Mouse (Mus musculus) c-Kit-positive CD71-positive TER-119-negative erythroid progenitor cells, embryonic 14.5 days (primary cell): ENCODE data around the gene Mlycd.
"Not testable (repeated sequence)": the region's sequence is repeated elsewhere in the genome, so short reads cannot be mapped to it uniquely, and the experiment has no call there.

ENCODE experiments used
- DNase-seq: peaks from one replicate; pipeline ENCODE4 v3.0.0-alpha.2; 2013; ENCODE audit warnings: low read depth

Mlycd gene

DNA sequence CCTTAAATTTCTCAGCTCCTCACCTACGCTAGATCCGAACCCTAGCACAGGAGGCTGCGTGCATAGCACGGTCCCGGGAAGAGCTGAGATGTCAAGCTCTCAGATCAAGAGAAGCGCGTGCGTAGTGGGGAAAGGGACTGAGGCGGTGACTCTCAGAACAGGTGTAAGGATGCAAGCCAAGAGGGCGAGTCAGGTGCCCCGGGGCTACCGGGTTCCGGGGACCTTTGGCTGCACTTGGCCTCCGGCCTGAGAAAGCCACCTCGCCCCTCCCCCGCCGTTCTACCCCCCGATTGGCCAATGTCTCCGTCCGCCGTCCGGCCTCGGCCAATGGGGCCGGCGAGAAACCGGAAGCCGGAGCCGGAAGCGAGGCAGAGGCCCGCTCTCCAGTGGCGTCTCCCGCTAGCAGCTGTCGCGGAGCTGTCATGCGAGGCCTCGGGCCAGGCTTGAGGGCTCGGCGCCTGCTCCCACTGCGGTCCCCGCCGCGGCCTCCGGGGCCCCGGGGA lies at the start of gene Mlycd:
Gene Mlycd, plus strand, starts transcription at position 355 of the 503 bp plus-strand sequence.
- peak; percentile 74 for DNase-seq

DNA sequence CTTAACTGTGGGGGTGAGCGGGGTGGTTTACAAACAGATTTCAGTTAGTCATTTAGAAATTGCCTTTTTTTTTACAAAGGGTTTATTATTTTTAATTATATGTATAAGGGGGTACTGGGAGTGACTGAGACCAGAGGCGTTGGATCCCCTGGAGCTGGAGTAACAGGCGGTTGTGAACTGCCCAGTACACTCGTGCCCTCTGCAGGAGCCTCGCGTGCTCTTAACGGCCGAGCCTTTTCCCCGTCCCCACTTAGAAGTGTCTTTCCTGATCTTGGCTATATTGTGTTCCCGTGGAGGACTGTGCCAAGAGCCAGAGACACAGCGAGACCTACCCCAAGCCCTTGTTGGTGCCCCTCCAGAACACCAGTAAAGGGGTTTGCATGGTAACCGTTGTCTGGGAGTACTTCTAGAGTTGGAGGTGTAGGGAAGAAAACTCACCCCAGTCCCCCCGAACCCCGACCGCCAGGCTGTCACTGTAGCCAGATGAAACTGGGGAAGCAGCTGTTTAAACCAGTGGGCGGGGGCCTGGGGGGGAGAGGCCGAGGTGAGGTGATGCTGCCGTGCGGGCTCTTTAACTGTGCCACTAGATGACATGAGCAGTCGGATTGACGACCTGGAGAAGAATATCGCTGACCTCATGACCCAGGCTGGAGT lies 49.5 kb upstream of the Mlycd start:
- no peak for DNase-seq

DNA sequence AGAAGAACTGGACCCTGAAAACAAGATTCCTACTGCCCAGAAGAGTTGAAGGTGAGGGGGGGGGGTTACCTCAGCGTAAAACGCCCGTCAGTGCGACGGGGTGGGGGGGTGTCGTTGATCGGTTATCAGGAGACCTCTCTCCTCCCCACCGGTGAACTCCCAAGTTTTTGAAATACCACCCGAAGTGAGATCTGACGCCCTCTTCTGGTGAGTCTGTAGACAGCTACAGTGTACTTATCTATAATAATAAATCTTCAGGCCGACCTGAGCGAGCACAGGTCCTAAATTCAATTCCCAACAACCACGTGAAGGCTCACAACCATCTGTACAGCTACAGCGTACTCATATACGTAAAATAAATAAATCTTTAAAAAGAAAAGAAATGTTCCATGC lies 49.0 kb upstream of the Mlycd start:
- DNase-seq = no peak

DNA sequence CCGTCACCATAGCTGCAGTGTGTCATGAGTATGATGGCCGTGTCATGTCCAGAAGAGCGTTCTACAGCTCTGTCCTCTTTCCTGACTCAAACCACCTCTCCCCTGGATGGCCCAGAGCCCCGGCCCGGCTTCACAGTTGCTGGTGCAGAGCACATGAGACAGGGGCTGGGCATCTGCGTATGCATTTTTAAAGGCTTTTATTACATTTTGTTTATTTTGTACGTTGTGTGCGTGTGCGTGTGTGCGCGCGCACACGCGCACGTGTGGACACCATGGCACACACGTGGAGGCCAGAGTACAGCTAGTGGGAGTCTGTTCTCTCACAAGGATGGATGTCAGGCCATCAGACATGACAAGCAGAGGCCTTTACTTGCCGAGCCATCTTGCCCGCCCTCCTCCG lies 43.0 kb upstream of the Mlycd start:
- DNase-seq = no peak

DNA sequence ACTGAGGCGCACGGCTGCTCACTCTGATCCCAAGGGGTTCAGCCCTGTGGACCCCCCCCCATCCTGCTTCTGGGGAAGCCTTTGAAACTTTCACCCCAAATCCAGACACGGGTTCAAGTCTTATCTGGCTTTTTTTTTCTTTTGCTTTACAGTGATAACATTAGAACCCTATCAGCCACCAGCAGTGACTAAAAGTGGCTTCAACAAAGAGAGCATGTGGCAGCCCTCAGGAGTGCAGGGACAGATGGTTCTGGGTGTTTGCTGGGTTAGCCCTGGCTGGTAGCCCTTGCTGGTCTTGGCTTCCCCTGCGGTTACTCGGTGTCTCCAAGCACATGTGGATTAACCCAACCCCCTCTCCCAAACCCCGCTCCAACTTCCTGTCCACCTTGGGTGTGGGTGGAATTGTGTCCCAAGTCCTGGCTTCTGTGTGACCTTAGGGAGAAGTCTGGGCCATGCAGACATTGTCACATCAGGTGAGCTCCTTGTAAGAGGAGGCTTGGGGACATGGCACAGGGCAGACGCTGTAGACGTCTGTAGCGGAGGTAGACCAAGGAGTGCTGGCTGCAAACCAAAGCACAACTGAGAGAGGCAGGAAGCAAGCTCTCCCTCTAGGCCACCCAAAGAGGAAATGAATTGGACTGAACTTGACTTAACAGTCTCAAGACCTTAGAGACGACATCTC lies 41.6 kb upstream of the Mlycd start:
- DNase-seq = no peak

DNA sequence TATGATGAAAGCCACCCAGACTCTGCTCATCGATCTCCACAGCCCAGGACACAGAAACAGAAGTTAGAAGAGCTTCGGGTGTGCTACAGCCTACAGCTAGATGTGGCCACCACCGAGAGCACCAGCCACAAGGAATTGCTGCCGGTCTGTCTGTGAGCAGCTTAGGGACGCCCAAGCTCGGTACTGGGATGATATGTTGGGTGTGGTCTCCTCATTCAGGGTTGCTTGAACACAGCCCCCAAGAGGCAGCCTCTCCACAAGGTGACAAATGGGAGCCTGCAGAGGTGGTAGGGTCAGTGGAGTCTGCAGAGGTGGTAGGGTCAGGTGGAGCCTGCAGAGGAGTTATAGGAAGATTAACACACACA lies 41.0 kb upstream of the Mlycd start:
- no peak for DNase-seq

DNA sequence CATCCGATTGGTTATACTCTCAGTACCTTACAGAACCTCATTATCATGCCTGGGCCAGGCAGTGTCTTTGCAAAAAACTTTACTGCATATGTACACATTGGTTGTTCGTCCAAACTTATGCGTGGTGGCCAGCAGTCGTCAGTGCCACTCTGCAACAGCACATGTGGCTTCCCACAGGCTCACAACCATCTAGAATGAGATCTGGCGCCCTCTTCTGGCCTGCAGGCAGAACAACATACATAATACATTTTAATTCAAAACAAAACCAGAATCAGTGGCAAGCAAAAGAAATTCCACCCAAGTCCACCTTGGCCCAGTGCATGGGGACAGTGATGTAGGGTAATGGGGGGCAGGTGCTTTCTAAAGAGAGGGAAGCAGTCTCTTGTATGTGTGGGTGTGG lies 38.0 kb upstream of the Mlycd start:
- not testable (repeated sequence) for DNase-seq

DNA sequence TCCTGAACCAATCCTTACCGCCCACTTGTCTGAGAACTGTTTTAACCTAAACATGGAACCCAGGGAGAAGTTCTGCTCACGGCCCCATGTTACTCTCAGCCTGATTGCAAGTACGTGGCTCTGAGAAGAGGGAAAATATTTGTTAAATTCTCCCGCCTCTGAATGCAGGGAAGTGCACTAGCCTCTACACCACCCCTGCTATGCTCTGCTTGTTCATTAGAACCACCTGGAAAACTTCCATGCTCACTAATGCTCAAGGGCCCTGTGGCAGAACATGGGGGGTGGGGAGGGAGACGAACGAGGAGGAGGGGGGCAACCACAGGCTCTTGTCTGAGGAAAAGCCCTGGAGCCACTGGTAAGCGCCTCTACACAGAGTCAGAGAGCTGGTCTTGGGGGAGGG lies 36.5 kb upstream of the Mlycd start:
- DNase-seq = no peak

DNA sequence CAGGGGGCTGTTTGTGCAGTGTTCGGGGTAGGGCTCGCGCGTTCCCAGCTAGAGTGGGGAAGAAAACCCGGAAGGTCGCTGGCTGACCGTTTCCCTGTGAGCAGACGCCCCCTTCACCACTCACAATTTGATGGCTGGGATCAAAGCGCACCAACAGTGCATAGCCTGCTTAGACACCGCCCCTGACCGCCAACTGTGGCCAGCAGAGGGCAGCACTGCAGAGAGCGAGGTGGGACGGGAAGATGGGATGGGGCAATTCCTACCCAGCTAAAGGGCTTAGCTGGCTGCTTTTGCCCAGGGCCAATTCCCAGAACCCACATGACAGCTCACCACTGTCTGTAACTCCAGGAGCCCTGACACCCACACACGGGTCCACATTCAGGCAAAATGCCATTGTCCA lies 35.8 kb upstream of the Mlycd start:
- DNase-seq = no peak

DNA sequence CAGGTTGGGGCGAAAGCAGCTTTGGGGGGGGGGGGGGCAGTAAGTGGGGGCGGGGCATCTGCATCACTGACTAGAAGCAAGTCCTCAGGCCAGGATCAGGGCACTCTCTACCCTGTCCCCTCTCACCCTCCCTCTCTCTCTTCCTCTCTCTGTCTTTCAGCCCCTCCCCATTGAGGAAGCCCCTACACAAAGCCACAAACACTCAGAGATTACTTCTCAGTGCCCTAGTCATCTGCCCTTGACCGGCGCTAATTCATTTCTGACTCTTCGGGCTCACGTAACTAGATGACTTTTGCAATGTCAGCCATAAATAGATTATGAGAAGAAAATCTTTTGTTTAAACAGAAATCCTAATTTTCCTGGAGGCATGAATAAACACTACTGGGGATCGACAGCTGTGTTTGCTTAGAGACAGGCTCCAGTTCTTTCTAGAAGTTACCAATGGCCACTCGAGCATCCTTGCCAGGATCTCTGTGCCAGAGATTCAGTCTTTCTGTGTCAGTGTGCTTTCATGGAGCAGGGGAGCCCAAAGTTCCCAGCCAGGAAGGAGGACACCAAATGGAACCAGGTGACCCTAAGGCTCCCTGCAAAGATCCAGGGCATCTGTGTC lies 33.9 kb upstream of the Mlycd start:
- DNase-seq = no peak

DNA sequence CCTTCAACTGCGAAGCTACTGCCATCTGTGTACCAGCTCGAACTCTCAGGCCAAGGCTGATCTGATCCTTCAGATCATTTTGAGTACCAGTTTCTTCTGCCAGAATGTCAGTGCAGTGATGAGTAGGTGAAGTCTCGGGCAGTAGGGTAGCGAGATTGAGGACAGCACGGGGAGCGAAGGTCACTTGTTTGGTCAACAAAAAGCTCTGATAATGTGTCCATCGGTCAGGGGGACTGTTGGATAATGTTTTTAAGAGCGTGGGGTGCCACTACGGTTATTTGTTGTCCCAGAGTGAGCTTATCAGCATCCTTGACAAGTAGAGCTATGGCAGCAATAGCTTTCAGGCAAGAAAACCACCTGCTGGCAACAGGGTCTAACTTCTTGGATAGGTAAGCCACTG lies 20.0 kb upstream of the Mlycd start:
- DNase-seq = not testable (repeated sequence)

DNA sequence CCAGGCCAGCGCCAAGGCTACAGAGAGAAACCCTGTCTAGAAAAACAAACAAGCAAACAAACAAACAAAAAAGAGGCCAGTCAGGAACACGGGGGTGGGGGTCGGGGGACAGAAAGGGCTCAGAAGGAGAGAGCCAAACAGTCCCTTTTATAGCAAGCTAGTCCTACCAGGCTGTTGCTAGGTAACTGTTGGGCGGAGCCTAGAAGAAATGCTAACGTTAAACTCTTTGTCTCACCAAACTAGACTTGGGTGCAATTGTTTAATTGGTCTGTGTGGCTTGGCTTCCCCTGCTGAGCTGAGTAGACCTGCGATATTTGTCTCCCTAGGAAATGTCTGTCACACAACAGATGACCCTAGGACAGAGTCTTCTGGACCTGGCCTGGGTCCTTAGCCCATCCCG lies 16.2 kb upstream of the Mlycd start:
- DNase-seq = no peak

DNA sequence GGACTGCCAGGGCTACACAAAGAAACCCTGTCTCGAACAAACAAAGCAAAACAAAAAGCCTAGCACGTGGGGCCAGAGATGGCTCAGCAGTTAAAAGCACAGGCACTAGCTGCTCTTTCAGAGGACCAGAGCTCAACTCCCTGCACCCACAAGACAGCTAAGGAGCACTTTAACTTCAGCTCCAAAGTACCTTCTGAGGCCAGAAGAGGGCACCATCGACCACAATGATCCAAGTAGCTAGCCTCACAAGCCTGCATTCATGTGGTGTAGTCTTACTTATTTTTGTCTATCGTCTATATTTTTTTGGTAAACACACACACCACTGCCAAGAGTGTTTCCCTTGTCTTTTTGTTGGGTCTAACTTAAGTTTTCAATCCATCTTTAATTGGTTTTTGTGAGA lies 14.1 kb upstream of the Mlycd start:
- DNase-seq = peak; percentile 36

DNA sequence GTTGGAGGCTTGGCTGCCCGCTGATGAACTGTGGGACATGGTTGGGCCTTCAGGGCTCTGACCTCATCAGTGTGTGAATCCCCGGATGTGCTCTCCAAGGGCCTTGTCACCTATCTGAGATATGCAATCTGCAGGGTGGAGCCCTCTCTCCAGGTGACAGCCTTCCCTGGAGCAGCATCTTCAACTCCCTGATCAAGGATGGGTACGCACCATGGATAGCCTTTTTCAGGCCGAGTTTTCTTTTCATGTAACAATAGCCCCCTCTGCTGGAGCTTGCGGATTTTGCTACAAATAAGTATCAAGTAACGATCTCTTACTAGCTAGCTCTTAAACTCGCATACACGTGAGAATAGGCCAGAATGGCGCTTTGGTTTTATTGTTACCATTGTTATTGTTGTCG lies 10.2 kb upstream of the Mlycd start:
- peak; percentile 56 for DNase-seq

DNA sequence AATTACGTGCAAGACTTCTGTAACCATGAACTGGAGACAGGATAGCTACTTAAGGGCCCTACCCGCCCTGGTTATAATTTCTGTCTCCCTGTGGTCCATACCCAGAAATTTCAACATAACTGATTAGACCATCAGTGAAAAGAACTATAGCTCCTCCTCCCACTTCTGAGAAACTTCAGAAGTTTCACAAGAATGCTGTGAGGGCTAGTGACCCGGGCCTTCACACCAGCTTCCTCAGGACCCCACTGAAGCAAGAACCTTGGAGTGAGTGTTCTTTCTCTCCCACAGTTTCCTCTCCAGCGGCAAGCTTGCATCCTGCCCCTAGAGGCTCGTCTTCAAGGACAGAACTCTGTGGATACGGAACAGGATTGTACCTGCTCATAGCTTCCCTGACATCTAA lies 8.8 kb upstream of the Mlycd start:
- DNase-seq = no peak

DNA sequence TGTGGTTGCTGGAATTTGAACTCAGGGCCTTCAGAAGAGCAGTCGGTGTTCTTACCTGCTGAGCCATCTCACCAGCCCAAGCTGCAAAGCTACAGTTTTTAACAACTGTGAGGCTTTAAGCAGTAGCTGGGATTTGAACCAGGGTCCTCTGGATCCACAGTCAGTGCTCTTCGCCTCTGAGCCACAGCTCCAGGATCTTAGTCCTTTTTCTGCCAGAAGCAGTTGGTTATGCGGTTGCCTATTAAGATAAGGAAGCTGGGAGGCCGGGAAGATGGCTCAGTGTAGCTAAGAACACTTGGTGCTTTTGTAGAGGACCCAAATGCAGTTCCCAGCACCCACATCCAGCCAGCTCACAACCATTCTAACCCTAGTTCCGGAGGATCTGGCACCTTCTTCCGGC lies 7.7 kb upstream of the Mlycd start:
- no peak for DNase-seq

DNA sequence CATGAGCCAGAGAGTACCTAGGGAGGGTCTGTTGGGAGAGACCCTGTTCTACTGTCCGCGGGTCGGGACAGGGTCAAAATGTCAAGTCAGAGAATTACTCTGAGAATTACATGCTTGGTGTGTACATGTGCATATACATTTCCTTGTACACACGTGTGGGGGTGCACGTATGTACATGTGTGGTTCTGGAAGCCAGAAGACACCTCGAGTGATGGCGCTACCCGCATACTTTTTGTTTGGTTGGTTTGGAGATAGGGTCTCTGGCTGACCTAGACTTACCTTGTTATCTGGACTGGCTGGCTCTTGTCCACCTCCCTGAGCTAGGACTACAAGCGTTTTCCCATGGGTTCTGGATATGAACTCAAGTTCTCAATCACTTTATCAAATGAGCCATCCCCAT lies 581 bp upstream of the Mlycd start:
- DNase-seq = no peak

DNA sequence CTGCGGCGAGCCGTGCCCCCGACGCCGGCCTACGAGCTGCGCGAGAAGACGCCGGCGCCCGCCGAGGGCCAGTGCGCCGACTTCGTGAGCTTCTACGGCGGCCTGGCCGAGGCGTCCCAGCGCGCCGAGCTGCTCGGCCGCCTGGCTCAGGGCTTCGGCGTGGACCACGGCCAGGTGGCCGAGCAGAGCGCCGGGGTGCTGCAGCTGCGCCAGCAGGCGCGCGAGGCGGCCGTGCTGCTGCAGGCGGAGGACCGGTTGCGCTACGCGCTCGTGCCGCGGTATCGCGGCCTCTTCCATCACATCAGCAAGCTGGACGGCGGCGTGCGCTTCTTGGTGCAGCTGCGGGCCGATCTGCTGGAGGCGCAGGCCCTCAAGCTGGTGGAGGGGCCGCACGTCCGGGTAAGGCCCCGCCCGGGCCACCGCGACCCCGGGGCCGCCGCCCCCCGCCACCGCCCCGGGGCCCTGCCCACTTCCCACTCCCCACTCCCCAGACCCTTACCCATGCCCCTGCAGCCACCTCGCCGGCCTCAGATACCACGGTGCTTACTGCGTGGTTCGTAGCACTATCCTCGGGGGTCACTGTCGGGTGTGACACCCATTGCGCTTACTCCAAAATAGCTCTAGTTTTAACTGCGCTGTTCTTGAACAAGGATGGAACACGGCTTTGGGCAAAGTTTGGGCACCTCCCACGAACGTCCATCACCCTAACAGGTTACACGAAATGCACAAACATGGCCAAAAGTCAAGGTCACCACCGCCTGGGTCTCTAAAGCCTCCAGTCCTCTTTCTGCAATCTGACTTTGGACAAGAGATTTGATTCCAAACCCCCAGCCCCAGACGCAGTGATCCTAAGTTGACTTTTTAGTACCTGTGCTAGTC lies 633 bp downstream of the Mlycd start:
- DNase-seq = peak; percentile 9

DNA sequence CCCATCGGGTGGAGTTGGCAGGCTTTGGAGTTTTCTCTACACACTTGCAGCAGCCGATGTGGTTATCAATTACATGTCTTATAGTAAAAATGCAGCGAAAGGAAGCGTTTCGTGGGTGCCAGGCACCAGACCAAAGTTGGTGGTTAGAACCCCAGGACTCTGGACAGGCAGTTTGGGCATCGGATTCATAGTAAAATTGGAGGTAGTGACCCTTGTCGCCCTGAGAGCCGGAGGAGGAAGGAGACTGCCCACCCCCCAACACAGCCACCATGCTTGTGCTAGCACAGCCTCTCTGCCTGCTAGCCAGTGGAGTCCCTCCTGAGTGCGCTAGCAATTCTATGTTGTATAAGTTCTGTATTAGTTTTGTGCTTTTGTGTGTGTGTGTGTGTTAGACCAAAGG lies 3.9 kb downstream of the Mlycd start:
- no peak for DNase-seq

DNA sequence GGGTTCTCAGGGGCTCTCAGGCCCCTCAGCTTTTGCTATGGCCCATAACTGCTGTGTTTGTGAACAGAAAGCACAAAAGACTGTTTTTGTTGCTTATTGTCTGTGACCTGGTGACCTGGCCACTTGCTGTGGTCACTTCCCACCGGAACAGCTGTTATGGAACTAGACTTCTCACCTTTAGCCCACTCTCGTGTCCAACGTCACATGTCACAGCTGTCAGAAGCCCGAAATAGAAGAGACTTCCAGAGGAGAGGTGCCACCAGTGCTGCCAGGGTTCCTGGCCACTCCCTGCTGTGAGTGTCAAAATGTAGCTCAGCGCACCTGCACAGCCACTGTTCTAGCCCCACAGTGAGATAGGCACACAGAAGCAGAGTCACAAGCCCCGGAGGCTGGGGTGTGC lies 4.6 kb downstream of the Mlycd start:
- no peak for DNase-seq

DNA sequence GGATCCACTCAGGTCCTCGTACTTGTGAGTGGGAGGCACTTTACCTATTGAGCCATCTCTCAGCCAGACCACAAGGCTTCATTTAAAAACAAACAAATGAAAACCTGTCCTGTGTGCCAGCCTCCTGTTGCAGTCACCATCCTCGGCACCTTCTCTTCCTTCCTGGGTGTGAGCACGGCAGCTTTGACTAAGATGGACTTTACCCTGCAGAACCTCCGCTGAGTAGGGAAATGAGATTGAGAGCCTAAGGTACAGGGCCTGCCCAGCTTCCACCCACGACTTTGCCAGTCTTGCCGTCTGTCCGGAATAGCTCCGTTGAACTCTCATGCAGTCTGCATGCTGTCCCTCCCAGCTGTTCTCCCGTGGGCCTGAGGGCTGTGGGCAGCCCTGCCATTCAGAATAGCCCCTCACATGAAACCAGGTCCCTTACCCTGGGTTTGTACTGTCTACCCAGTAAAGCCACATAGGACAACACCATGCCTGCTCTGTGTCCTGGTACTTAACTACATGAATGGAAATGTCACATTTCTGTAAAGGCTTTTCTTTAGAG lies 5.5 kb downstream of the Mlycd start:
- no peak for DNase-seq

DNA sequence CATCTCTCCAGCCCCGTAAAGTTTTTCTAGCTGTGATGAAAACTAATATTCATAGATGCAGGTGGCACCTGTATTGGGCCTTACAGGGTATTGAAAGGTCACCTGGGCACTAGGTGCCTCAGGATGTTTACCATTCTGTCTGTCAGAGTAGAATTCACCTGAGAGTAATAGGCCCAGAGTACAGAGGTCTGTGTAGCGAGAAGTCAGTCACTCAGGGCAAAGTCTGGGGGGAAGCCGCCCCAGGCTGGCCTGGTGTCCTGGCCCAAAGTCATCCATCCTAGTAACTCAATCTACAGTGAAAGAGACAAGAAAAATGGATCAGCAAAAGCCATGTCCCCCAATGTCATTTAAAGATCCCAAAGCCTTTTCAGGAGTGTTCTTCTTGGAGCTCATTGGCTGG lies 6.2 kb downstream of the Mlycd start:
- no peak for DNase-seq
